Mouse (Mus musculus) brain, embryonic 14.5 days (tissue): ENCODE measurements around the gene Rab9.

ENCODE experiments used
- CTCF ChIP-seq: fragments of 200-500 bp; IDR thresholded peaks from 2 replicates; pipeline ENCODE4 v1.5.1; 2012; ENCODE audit warnings: inconsistent platforms, mild to moderate bottlenecking, moderate library complexity, borderline replicate concordance; ENCODE audit not compliant: insufficient read depth, insufficient read length; ENCODE audit errors: extremely low read depth
- POLR2A ChIP-seq: fragments of 200-500 bp; IDR thresholded peaks from 2 replicates; pipeline ENCODE4 v1.6.1; 2012; ENCODE audit warnings: mild to moderate bottlenecking, inconsistent platforms, borderline replicate concordance; ENCODE audit not compliant: poor library complexity, insufficient read depth, insufficient read length, severe bottlenecking; ENCODE audit errors: extremely low read depth

DNA sequence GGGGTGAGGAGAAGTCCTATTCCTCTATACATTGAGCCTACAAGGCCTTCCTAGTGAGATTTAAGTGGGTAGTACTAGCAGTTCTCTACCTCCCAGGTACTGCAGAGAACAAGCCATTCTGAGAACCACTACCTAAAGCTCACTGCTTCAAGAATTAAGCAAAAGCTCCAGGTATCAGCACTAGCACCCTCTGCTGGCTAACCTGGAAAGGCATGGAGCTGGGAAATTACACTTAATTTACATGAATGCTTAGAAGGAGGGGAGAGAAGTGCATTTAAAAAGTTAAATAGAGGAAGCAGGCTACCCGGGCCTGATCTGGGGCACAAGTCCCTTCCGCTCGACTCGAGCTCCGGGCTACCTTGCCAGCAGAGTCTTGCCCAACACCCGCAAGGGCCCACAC is 63.5 kb downstream of the Rab9 start:
- TF ChIP-seq CTCF (peak; percentile 63; the same call in 1 of the 2 replicates), POLR2A (no peak)
